Mouse (Mus musculus) embryonic facial prominence, embryonic 10.5 days (tissue): ENCODE measurements at regions not wholly inside any gene's neighbourhood (a gene's known extent, or its start where the extent isn't known, plus 50 kb on each side); places are given as distances from the start of the nearest gene placed in this dataset.

Experiments
- DNase-seq: peaks from one replicate; pipeline ENCODE4 v3.0.0-alpha.2; 2017; ENCODE audit warnings: low spot score
- H3K27ac ChIP-seq: fragments of 300-500 bp; sonication (generic); replicated peaks from 2 replicates; pipeline ENCODE4 v1.5.1; 2016; ENCODE audit warnings: mild to moderate bottlenecking
- H3K27me3 ChIP-seq: fragments of 300-500 bp; sonication (generic); replicated peaks from 2 replicates; pipeline ENCODE4 v1.6.1; 2016; ENCODE audit warnings: low read depth, mild to moderate bottlenecking; ENCODE audit not compliant: poor library complexity, severe bottlenecking
- H3K36me3 ChIP-seq: fragments of 300-500 bp; sonication (generic); replicated peaks from 2 replicates; pipeline ENCODE4 v1.6.1; 2016; ENCODE audit warnings: mild to moderate bottlenecking, moderate library complexity
- H3K4me1 ChIP-seq: fragments of 300-500 bp; sonication (generic); 2 replicates; pipeline ENCODE4 v1.6.1; 2016
- H3K4me3 ChIP-seq: fragments of 300-500 bp; sonication (generic); 2 replicates; pipeline ENCODE4 v1.5.1; 2016; ENCODE audit warnings: mild to moderate bottlenecking, moderate library complexity
- H3K9me3 ChIP-seq: fragments of 300-500 bp; sonication (generic); 2 replicates; pipeline ENCODE4 v1.6.1; 2016; ENCODE audit warnings: mild to moderate bottlenecking
- WGBS: fragments of 180-500 bp; shearing (Covaris S2); methylation state at CpG from one replicate; pipeline ENCODE4 v1.1.7; 2016; 5-methylcytosine and 5-hydroxymethylcytosine counted together

GRCm38 (mm10) chr11:112956748-112957440 lies 174.9 kb downstream of the Sox9 start:
- Histone ChIP-seq H3K36me3 (no peaks in the 10 kb centered on the region), H3K4me3 (no peak overlapping the region), H3K9me3 (no peaks in the 10 kb centered on the region), H3K27ac (no peak overlapping the region), H3K27me3 (peaks cover 11% of the 10 kb centered on the region), H3K4me1 (peaks cover 31% of the 10 kb centered on the region)
- DNase-seq = no peak
- WGBS = 79% methylated on average over 5 of the region's 5 CpGs

- H3K27ac ChIP-seq = no peak overlapping the region
- H3K9me3 ChIP-seq = no peaks in the 10 kb centered on the region
- WGBS = 11% methylated on average over 5 of the region's 5 CpGs
- peaks cover 24% of the 10 kb centered on the region for H3K4me1 ChIP-seq
- no peaks in the 10 kb centered on the region for H3K36me3 ChIP-seq
- no peak for DNase-seq
- H3K4me3 ChIP-seq = no peak overlapping the region
- H3K27me3 ChIP-seq = peaks cover 11% of the 10 kb centered on the region
Observed at GRCm38 (mm10) chr11:112959609-112960008, 177.6 kb downstream of the Sox9 start.

DNA sequence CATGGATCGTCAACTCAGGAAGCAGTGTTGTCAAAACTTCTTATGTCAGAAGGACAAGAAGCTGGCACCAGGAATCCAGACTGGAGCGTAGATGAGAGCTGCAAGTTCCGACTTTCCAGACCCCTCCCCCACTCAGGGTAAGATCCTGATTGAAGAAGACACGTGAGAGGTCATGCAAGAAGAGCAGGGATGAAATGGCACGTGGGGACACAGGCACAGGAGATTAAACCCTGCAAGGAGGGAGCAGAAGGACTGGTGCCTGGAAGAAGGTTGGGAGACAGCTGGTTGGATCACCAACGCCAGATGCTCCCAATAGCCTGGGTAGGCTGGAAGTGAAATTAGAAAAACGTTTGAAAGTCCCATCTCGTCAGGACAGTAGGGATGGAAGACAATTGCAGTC lies 191.3 kb downstream of the Sox9 start:
- Histone ChIP-seq H3K27ac (no peak overlapping the region), H3K9me3 (peaks cover 2% of the 10 kb centered on the region; the same call in 1 of the 2 replicates), H3K27me3 (no peaks in the 10 kb centered on the region; the same call in 1 of the 2 replicates), H3K4me3 (no peak overlapping the region), H3K4me1 (peaks cover 51% of the 10 kb centered on the region), H3K36me3 (no peaks in the 10 kb centered on the region)
- WGBS = 52% methylated on average over 8 of the region's 8 CpGs
- no peak for DNase-seq

DNA sequence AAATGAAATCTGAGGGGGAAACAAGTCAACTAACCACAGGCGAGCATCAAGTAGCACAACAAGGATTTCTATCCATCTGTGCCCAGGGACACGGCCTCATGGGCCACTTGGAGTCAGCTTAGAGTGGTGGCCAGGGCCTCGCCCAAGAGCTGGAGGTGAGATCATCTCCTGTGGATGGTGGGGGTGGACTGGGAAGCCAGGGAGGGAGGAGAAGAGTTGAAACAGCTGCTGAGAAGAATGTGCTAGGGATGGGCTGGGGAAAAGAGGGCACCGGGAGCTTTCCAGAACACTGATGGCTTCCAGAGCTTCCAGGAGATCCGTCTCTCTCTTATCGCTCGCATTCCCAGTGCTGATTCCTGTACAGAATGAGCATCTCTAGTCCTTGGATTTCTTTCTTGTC lies 192.9 kb downstream of the Sox9 start:
- Histone ChIP-seq H3K9me3 (peaks cover 2% of the 10 kb centered on the region; the same call in 1 of the 2 replicates), H3K27ac (peak overlapping the region; percentile 44), H3K4me3 (no peak overlapping the region), H3K27me3 (no peaks in the 10 kb centered on the region), H3K4me1 (peaks cover 60% of the 10 kb centered on the region), H3K36me3 (no peaks in the 10 kb centered on the region)
- no peak for DNase-seq
- WGBS = 93% methylated on average over 7 of the region's 7 CpGs

DNA sequence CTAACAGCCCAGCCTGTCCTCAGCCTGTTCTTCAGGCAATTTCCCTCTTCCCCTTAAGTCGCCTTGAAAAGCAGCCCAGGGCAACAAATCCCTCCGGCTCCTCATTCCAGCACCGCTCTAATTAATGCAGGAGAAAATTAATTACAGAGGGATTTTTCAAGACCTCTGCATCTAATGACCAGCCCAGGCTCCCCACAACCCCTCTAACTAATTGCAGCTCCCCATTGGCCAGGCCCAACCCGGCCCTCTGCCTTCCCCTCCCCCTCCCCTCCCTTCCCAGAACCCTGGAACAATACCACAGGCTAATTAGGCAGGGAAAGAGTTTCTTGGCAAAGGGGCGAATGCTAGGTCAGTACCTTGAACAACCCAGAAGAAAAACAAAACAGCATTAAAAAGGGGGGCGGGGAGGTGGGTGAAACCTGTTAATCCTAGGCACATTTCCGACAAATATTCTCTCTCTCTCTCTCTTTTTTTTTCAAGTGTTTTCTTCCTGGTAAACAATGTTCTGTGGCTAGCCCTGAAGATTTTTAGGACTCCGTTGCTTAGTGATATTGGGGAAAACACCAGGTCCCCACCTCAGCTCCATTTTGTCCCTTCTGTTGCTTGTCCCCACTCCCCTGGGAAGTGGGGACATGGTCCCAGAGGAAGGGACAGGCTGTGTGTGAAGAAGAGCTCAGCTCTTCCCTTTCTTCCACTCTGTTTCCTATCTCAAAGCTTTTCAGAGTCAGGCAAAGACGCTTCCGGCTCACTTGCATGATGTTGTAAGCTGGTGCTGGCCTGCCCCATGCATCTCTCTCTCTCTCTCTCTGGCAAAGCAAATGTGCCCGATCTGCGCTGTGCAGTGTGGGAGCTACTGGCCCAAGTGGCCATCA lies 195.1 kb downstream of the Sox9 start:
- peak overlapping the region; percentile 77 for H3K27ac ChIP-seq
- WGBS = 8% methylated on average over 12 of the region's 12 CpGs
- DNase-seq = peak; percentile 71
- peaks cover 2% of the 10 kb centered on the region; the same call in 1 of the 2 replicates for H3K9me3 ChIP-seq
- H3K4me1 ChIP-seq = peaks cover 55% of the 10 kb centered on the region
- peak overlapping the region; percentile 9; the same call in 1 of the 2 replicates for H3K4me3 ChIP-seq
- no peaks in the 10 kb centered on the region for H3K36me3 ChIP-seq
- no peaks in the 10 kb centered on the region for H3K27me3 ChIP-seq

- WGBS = 43% methylated on average over 6 of the region's 6 CpGs
- H3K36me3 ChIP-seq = no peaks in the 10 kb centered on the region
- peaks cover 55% of the 10 kb centered on the region for H3K4me1 ChIP-seq
- H3K27ac ChIP-seq = peak overlapping the region; percentile 77; the same call in 1 of the 2 replicates
- H3K9me3 ChIP-seq = peaks cover 2% of the 10 kb centered on the region; the same call in 1 of the 2 replicates
- no peaks in the 10 kb centered on the region for H3K27me3 ChIP-seq
- no peak overlapping the region for H3K4me3 ChIP-seq
- no peak for DNase-seq
Observed at GRCm38 (mm10) chr11:112978884-112979283, 196.9 kb downstream of the Sox9 start.

- no peak for DNase-seq
- Histone ChIP-seq H3K27ac (0 out of 2 replicates have a peak overlapping the region, but pooled peaks have one; percentile 26), H3K36me3 (no peaks in the 10 kb centered on the region), H3K27me3 (no peaks in the 10 kb centered on the region), H3K9me3 (peaks cover 2% of the 10 kb centered on the region; the same call in 1 of the 2 replicates), H3K4me3 (no peak overlapping the region), H3K4me1 (peaks cover 55% of the 10 kb centered on the region)
- WGBS = 85% methylated on average over 10 of the region's 10 CpGs
Observed at GRCm38 (mm10) chr11:112979413-112979812, 197.4 kb downstream of the Sox9 start.

- no peaks in the 10 kb centered on the region for H3K9me3 ChIP-seq
- H3K4me1 ChIP-seq = peaks cover 51% of the 10 kb centered on the region
- H3K27ac ChIP-seq = peak overlapping the region; percentile 80
- H3K27me3 ChIP-seq = peaks cover 4% of the 10 kb centered on the region; the same call in 1 of the 2 replicates
- no peak overlapping the region for H3K4me3 ChIP-seq
- peak; percentile 45 for DNase-seq
- no peaks in the 10 kb centered on the region for H3K36me3 ChIP-seq
- WGBS = 73% methylated on average over 11 of the region's 11 CpGs
Observed at GRCm38 (mm10) chr11:112982165-112982801, 200.3 kb downstream of the Sox9 start.

GRCm38 (mm10) chr11:112982802-112983591 lies 201.0 kb downstream of the Sox9 start:
- 82% methylated on average over 9 of the region's 9 CpGs for WGBS
- DNase-seq = no peak
- Histone ChIP-seq H3K27me3 (peaks cover 8% of the 10 kb centered on the region; the same call in 1 of the 2 replicates), H3K36me3 (no peaks in the 10 kb centered on the region), H3K4me1 (peaks cover 51% of the 10 kb centered on the region), H3K27ac (peak overlapping the region; percentile 80), H3K4me3 (no peak overlapping the region), H3K9me3 (no peaks in the 10 kb centered on the region)

- Histone ChIP-seq H3K27ac (no peak overlapping the region), H3K27me3 (peaks cover 8% of the 10 kb centered on the region; the same call in 1 of the 2 replicates), H3K4me1 (peaks cover 65% of the 10 kb centered on the region), H3K9me3 (no peaks in the 10 kb centered on the region), H3K36me3 (no peaks in the 10 kb centered on the region), H3K4me3 (no peak overlapping the region)
- DNase-seq = no peak
- WGBS = 80% methylated on average over 9 of the region's 9 CpGs
Observed at GRCm38 (mm10) chr11:112986029-112986573, 204.1 kb downstream of the Sox9 start.

DNA sequence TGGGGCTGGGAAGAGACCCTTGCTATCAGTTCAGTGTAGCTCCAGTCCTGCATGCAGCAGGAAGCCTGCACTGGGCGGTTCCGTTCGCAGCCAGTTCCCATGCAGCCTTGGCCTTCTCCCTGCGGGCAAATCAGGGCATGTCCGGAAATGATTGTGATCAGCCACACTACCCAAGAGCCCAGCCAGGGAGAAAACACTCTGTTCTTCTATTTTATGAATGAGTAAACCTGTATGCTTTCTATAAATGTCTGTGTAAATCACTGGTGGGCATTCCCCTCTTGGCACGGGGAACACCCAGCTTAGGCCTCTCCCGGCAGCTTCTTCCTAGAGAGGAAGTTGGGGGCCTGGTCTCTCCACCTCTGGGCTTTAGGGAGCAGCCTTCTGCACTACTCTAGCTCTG lies 205.8 kb downstream of the Sox9 start:
- Histone ChIP-seq H3K4me3 (no peak overlapping the region), H3K36me3 (no peaks in the 10 kb centered on the region), H3K4me1 (peaks cover 72% of the 10 kb centered on the region), H3K9me3 (no peaks in the 10 kb centered on the region), H3K27me3 (peaks cover 8% of the 10 kb centered on the region; the same call in 1 of the 2 replicates), H3K27ac (peak overlapping the region; percentile 76)
- DNase-seq = no peak
- WGBS = 82% methylated on average over 7 of the region's 7 CpGs
